Mouse (Mus musculus): ENCODE results near the gene Otud4. TPM values are rescaled to one million over a fixed set of nuclear protein-coding genes. Genes with fewer than 3 reads are reported as not detected.

Otud4 gene
- 1.8 and 4.1 TPM in 2 replicates for polyA plus RNA-seq (2021; fragmentation: Nextera tagmentation)
- long read RNA-seq, experiment 1, partial matches to known transcripts, result 8 of 15 reads
- long read RNA-seq, experiment 1, other reads (novel, unspliced or antisense), result 7 of 15 reads
- long read RNA-seq, experiment 2, full-length matches to known transcripts, result 1 of 8 reads
- long read RNA-seq, experiment 2, partial matches to known transcripts, result 0 of 8 reads
- long read RNA-seq, experiment 2, other reads (novel, unspliced or antisense), result 7 of 8 reads

GRCm38 (mm10) chr8:79639586-79640451 lies at the start of gene Otud4:
Gene Otud4, plus strand, starts transcription at chr8:79639618.

GRCm38 (mm10) chr8:79711064-79711961 lies 71.9 kb downstream of the Otud4 start, which contains the start of the genes Abce1 and Anapc10:
Gene Abce1, minus strand, starts transcription at chr8:79711740.
Gene Anapc10, plus strand, starts transcription at chr8:79711820.

Other genes with a start within 250 kb of the Otud4 start
- 4.9 and 12.4 TPM in 2 replicates for gene Smad1, start 240.1 kb upstream of the Otud4 start, polyA plus RNA-seq (2021; fragmentation: Nextera tagmentation)
- 26.6 and 29.9 TPM in 2 replicates for gene Abce1, start 72.1 kb downstream of the Otud4 start, polyA plus RNA-seq (2021; fragmentation: Nextera tagmentation)
- gene Anapc10, start 72.2 kb downstream of the Otud4 start, polyA plus RNA-seq (2021; fragmentation: Nextera tagmentation), result 18.3 and 30.5 TPM in 2 replicates